Mouse (Mus musculus) lung, adult 18-20 months (tissue): Measurements from ENCODE around the gene Pex26.

Experiments used
- DNase-seq, 2 experiments: peaks; one replicate each; pipeline ENCODE4 v3.0.0; 2022; ENCODE audit warnings: mixed read lengths in 2 of 2

Gene Pex26

GRCm38 (mm10) chr6:121210149-121210925, 26.9 kb downstream of the Pex26 start, which contains the start of gene Tuba8:
TSS of gene Tuba8 (plus strand) at chr6:121210696.
- peak; percentile 64 to 76 for DNase-seq

GRCm38 (mm10) chr6:121210926-121211289, 27.4 kb downstream of the Pex26 start:
- DNase-seq, result no peak

GRCm38 (mm10) chr6:121211743-121212142, 28.3 kb downstream of the Pex26 start:
- peak; percentile 65 to 80 for DNase-seq

GRCm38 (mm10) chr6:121212988-121213387, 29.5 kb downstream of the Pex26 start:
- no peak for DNase-seq

GRCm38 (mm10) chr6:121214221-121214620, 30.8 kb downstream of the Pex26 start:
- no peak for DNase-seq

- no peak for DNase-seq
Observed at GRCm38 (mm10) chr6:121214667-121215330, 31.3 kb downstream of the Pex26 start.

- no peak for DNase-seq
Observed at GRCm38 (mm10) chr6:121215336-121215735, 31.9 kb downstream of the Pex26 start.

- no peak for DNase-seq
Observed at GRCm38 (mm10) chr6:121215896-121216295, 32.4 kb downstream of the Pex26 start.

- DNase-seq, result no peak
Observed at GRCm38 (mm10) chr6:121216589-121217255, 33.3 kb downstream of the Pex26 start.

- no peak for DNase-seq
Observed at GRCm38 (mm10) chr6:121218002-121218401, 34.5 kb downstream of the Pex26 start.

- no peak for DNase-seq
Observed at GRCm38 (mm10) chr6:121219406-121219805, 35.9 kb downstream of the Pex26 start.

- no peak for DNase-seq
Observed at GRCm38 (mm10) chr6:121220181-121220580, 36.7 kb downstream of the Pex26 start.

GRCm38 (mm10) chr6:121221876-121222597, 38.6 kb downstream of the Pex26 start:
- DNase-seq, result no peak

- no peak for DNase-seq
Observed at GRCm38 (mm10) chr6:121223001-121223400, 39.5 kb downstream of the Pex26 start.

GRCm38 (mm10) chr6:121224067-121224466, 40.6 kb downstream of the Pex26 start:
- no peak for DNase-seq

- no peak for DNase-seq
Observed at GRCm38 (mm10) chr6:121224993-121225392, 41.5 kb downstream of the Pex26 start.

- no peak for DNase-seq
Observed at GRCm38 (mm10) chr6:121226043-121226442, 42.6 kb downstream of the Pex26 start.

- no peak for DNase-seq
Observed at GRCm38 (mm10) chr6:121226744-121227143, 43.3 kb downstream of the Pex26 start.

- DNase-seq, result no peak
Observed at GRCm38 (mm10) chr6:121228421-121228820, 45.0 kb downstream of the Pex26 start.

- no peak for DNase-seq
Observed at GRCm38 (mm10) chr6:121232652-121233051, 49.2 kb downstream of the Pex26 start.

- DNase-seq, result no peak
Observed at GRCm38 (mm10) chr6:121236386-121236785, 52.9 kb downstream of the Pex26 start.

- no peak for DNase-seq
Observed at GRCm38 (mm10) chr6:121238209-121238608, 54.7 kb downstream of the Pex26 start.

GRCm38 (mm10) chr6:121241780-121242179, 58.3 kb downstream of the Pex26 start:
- DNase-seq, result no peak
